Mouse (Mus musculus): ENCODE measurements around the gene Ppy.

DNA sequence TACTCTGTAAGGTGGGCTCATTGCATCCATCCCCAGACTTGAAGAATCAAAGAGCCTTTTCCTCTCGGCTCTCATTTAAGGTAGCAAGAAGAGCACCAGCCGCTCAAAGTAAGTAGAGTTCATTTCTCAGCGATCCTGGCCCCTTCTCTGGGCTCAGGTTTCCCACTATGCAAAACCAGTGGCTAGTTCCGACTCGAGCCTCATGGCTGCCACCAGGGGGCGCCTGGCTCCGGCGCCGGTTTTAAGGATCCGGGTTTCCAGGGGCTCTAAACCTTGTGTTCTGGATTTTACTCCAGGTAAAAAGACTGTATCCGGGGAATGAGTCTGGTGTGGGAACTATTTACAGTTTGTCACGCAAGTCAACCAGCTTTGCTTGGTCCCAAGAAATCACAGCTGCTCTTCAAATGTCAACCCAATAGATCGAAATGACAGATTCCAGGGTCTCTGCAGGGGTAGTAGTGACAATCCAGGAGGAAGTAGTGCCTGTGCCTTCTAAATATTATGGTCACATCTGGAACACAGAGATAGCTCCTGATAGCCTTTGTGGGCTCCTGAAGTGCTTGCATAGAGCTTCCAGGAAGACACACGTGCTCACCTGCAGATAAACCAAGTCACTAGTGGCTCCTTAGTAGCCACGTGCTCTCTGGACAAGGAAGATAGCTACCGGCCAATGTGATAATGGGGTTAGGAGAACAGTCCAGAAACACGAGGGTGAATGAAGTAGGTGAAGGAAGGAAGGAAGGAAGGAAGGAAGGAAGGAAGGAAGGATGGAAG lies 1.6 kb upstream of the Ppy start:
- TF ChIP-seq MAX (IDR thresholded peaks at IDR 0.05; ENCODE audit: low read length), result peak; percentile 91
- no peak for TF ChIP-seq UBTF (IDR thresholded peaks at IDR 0.05; ENCODE audit: borderline replicate concordance, insufficient read depth, low read depth, low read length)
- peak; percentile 87 to 99 (median 95) for TF ChIP-seq CTCF (IDR thresholded peaks at IDR 0.05 in 2 of 3, conservative IDR thresholded peaks at IDR 0.05 in 1 of 3; ENCODE audit: control insufficient read depth in 1 of 3, insufficient read depth in 1 of 3, low read depth in 2 of 3, low read length in 3 of 3, poor library complexity in 1 of 3, severe bottlenecking in 1 of 3)

Measured in MEL (cell line).